Mouse (Mus musculus) limb, embryonic 11.5 days (tissue): ENCODE data around the gene Lhfpl5. TPM values are rescaled to one million over a fixed set of nuclear protein-coding genes. Genes with fewer than 3 reads are reported as not detected.

Experiments
- ATAC-seq: fragments of 200-750 bp; cut with Nextera tagmentation; 2 replicates; pipeline ENCODE4 v1.8.0; 2017; ENCODE audit warnings: low read depth; ENCODE audit not compliant: insufficient number of reproducible peaks, low FRiP score, low TSS enrichment
- DNase-seq: peaks from one replicate; pipeline ENCODE4 v3.0.0-alpha.2; 2015; ENCODE audit warnings: low spot score
- H3K27ac ChIP-seq: fragments of 300-500 bp; sonication (generic); replicated peaks from 2 replicates; pipeline ENCODE4 v1.5.1; 2014; ENCODE audit warnings: low read depth, mild to moderate bottlenecking, low read length
- H3K27me3 ChIP-seq: fragments of 300-500 bp; sonication (generic); 2 replicates; pipeline ENCODE4 v1.6.1; 2014; ENCODE audit warnings: mild to moderate bottlenecking, low read length, mixed read lengths; ENCODE audit not compliant: control insufficient read depth, insufficient read depth
- H3K36me3 ChIP-seq: fragments of 300-500 bp; sonication (generic); 2 replicates; pipeline ENCODE4 v1.6.1; 2014; ENCODE audit warnings: mild to moderate bottlenecking, low read length, moderate library complexity, mixed read lengths; ENCODE audit not compliant: control insufficient read depth, insufficient read depth
- H3K4me1 ChIP-seq: fragments of 300-500 bp; sonication (generic); 2 replicates; pipeline ENCODE4 v1.6.1; 2014; ENCODE audit warnings: low read length, mixed read lengths; ENCODE audit not compliant: control insufficient read depth, insufficient read depth
- H3K4me2 ChIP-seq: fragments of 300-500 bp; sonication (generic); 2 replicates; pipeline ENCODE4 v1.6.1; 2014; ENCODE audit warnings: low read depth, mild to moderate bottlenecking, moderate library complexity; ENCODE audit not compliant: severe bottlenecking
- H3K4me3 ChIP-seq: fragments of 300-500 bp; sonication (generic); 2 replicates; pipeline ENCODE4 v1.5.1; 2014; ENCODE audit warnings: low read depth, low read length
- H3K9ac ChIP-seq: fragments of 300-500 bp; sonication (generic); 2 replicates; pipeline ENCODE4 v1.6.1; 2014; ENCODE audit warnings: mild to moderate bottlenecking, low read length
- H3K9me3 ChIP-seq: fragments of 300-500 bp; sonication (generic); 2 replicates; pipeline ENCODE4 v1.6.1; 2016; ENCODE audit warnings: low read length; ENCODE audit not compliant: control insufficient read depth
- WGBS: fragments of 180-500 bp; shearing (Covaris S2); extraction: QIAGEN DNeasy Blood & Tissue Kit; methylation state at CpG from one replicate; pipeline ENCODE4 v1.1.7; 2014; 5-methylcytosine and 5-hydroxymethylcytosine counted together
- microRNA-seq: library from miRNA; unstranded; fragments of <30 nt; microRNA quantifications from one replicate; pipeline ENCODE4, GENCODE M21; 2016
- polyA plus RNA-seq: library from polyadenylated mRNA; unstranded; fragments of >200 nt; fragmentation: Nextera tagmentation; extraction: Ambion mirVana; gene quantifications from 2 replicates; pipeline ENCODE4 v1.2.1, GENCODE M21; 2014

Gene Lhfpl5
- polyA plus RNA-seq, 1 experiment from 2014 or later = 0.36 TPM

- Histone ChIP-seq H3K36me3 (no peaks in the 10 kb centered on the region; the same call in 1 of the 2 replicates), H3K4me1 (peaks cover 7% of the 10 kb centered on the region), H3K9me3 (no peaks in the 10 kb centered on the region), H3K4me2 (no peak overlapping the region), H3K9ac (no peak overlapping the region), H3K27ac (no peak overlapping the region), H3K27me3 (no peaks in the 10 kb centered on the region), H3K4me3 (no peak overlapping the region)
- ATAC-seq (no peak), DNase-seq (no peak)
- 76% methylated on average over 2 of the region's 2 CpGs for WGBS
Observed at GRCm38 (mm10) chr17:28624841-28625240, 49.4 kb downstream of the Lhfpl5 start.

GRCm38 (mm10) chr17:28625327-28625726 lies 49.9 kb downstream of the Lhfpl5 start:
- H3K36me3 ChIP-seq = no peaks in the 10 kb centered on the region
- H3K27ac ChIP-seq = no peak overlapping the region
- H3K9me3 ChIP-seq = no peaks in the 10 kb centered on the region
- 95% methylated on average over 15 of the region's 15 CpGs for WGBS
- ATAC-seq (no peak), DNase-seq (no peak)
- no peak overlapping the region for H3K4me3 ChIP-seq
- no peak overlapping the region for H3K4me2 ChIP-seq
- no peak overlapping the region for H3K9ac ChIP-seq
- peaks cover 7% of the 10 kb centered on the region for H3K4me1 ChIP-seq
- no peaks in the 10 kb centered on the region for H3K27me3 ChIP-seq

- H3K9me3 ChIP-seq = no peaks in the 10 kb centered on the region
- H3K36me3 ChIP-seq = no peaks in the 10 kb centered on the region
- H3K4me3 ChIP-seq = no peak overlapping the region
- no peak overlapping the region for H3K27ac ChIP-seq
- H3K4me1 ChIP-seq = no peaks in the 10 kb centered on the region
- no peak for ATAC-seq
- no peak overlapping the region for H3K9ac ChIP-seq
- H3K4me2 ChIP-seq = no peak overlapping the region
- no peaks in the 10 kb centered on the region for H3K27me3 ChIP-seq
- WGBS = 87% methylated on average over 2 of the region's 2 CpGs
- no peak for DNase-seq
Observed at GRCm38 (mm10) chr17:28626937-28627336, 51.5 kb downstream of the Lhfpl5 start.

GRCm38 (mm10) chr17:28628248-28629124 lies 53.0 kb downstream of the Lhfpl5 start:
- H3K4me3 ChIP-seq = no peak overlapping the region
- 0 out of 2 replicates have a peak, but pooled peaks cover 2% of the 10 kb centered on the region for H3K4me1 ChIP-seq
- no peak overlapping the region for H3K27ac ChIP-seq
- ATAC-seq (no peak), DNase-seq (no peak)
- 58% methylated on average over 10 of the region's 10 CpGs for WGBS
- H3K36me3 ChIP-seq = no peaks in the 10 kb centered on the region
- no peaks in the 10 kb centered on the region for H3K9me3 ChIP-seq
- H3K4me2 ChIP-seq = no peak overlapping the region
- H3K27me3 ChIP-seq = no peaks in the 10 kb centered on the region
- H3K9ac ChIP-seq = no peak overlapping the region

GRCm38 (mm10) chr17:28629125-28629524 lies 53.7 kb downstream of the Lhfpl5 start:
- H3K9me3 ChIP-seq = no peaks in the 10 kb centered on the region
- H3K27ac ChIP-seq = no peak overlapping the region
- H3K9ac ChIP-seq = no peak overlapping the region
- 34% methylated on average over 3 of the region's 3 CpGs for WGBS
- ATAC-seq (no peak), DNase-seq (no peak)
- H3K36me3 ChIP-seq = no peaks in the 10 kb centered on the region
- H3K4me3 ChIP-seq = no peak overlapping the region
- H3K4me1 ChIP-seq = 0 out of 2 replicates have a peak, but pooled peaks cover 2% of the 10 kb centered on the region
- H3K4me2 ChIP-seq = no peak overlapping the region
- H3K27me3 ChIP-seq = no peaks in the 10 kb centered on the region

Small RNA genes within 50 kb of the gene (microRNA-seq; reads per million reads assigned to microRNA genes)
- not detected for gene Gm25195
- not detected for gene Mir6969

Other genes starting within 250 kb of the Lhfpl5 start
- gene Rpl10a, start 247.2 kb upstream of the Lhfpl5 start, polyA plus RNA-seq = 616 TPM in 2 replicates
- 10.0 and 10.6 TPM in 2 replicates for gene Tead3, start 224.8 kb upstream of the Lhfpl5 start, polyA plus RNA-seq
- gene Tulp1, start 210.4 kb upstream of the Lhfpl5 start, polyA plus RNA-seq = 3.4 and 4.4 TPM in 2 replicates
- gene Fkbp5, start 58.1 kb upstream of the Lhfpl5 start, polyA plus RNA-seq = 11.6 and 12.2 TPM in 2 replicates
- not detected in 2 replicates for gene Armc12, start 44.8 kb upstream of the Lhfpl5 start, polyA plus RNA-seq
- gene Clpsl2, start 26.2 kb upstream of the Lhfpl5 start, polyA plus RNA-seq = not detected in 2 replicates
- gene Clps, start 14.9 kb upstream of the Lhfpl5 start, polyA plus RNA-seq = not detected in 2 replicates
- gene Srpk1, start 47.1 kb downstream of the Lhfpl5 start, polyA plus RNA-seq = 124 and 125 TPM in 2 replicates
- 0.43 and 0.61 TPM in 2 replicates for gene Slc26a8, start 114.6 kb downstream of the Lhfpl5 start, polyA plus RNA-seq
- gene Mapk14, start 115.7 kb downstream of the Lhfpl5 start, polyA plus RNA-seq = 51.5 and 53.8 TPM in 2 replicates
- gene AC170998.1, start 150.4 kb downstream of the Lhfpl5 start, polyA plus RNA-seq = 2.1 and 2.8 TPM in 2 replicates
- gene Mapk13, start 193.7 kb downstream of the Lhfpl5 start, polyA plus RNA-seq = 4.9 and 5.0 TPM in 2 replicates
- gene Brpf3, start 225.4 kb downstream of the Lhfpl5 start, polyA plus RNA-seq = 9.6 and 12.4 TPM in 2 replicates